Mouse (Mus musculus) adrenal gland (tissue): ENCODE data around the gene Gm21778.
"Not testable (repeated sequence)": the region's sequence is repeated elsewhere in the genome, so short reads cannot be mapped to it uniquely, and the experiment has no call there.

Experiments used
- intact Hi-C: fragments of 180-260 bp; cut with DNase I; formaldehyde crosslinking; loops from one replicate; pipeline ENCODE4 v1.15.1; 2025
- long read RNA-seq, 2 experiments: library from polyadenylated mRNA; unstranded; transcript quantifications; one replicate each; pipeline ENCODE4 v2.0.0; 2020; ENCODE audit warnings: borderline replicate concordance in 1 of 2; ENCODE audit not compliant: insufficient replicate concordance in 1 of 2

Gm21778 gene
- long read RNA-seq, experiment 1: 0 reads
- long read RNA-seq, experiment 2: 0 reads

- intact Hi-C loops: not testable (repeated sequence)
These were observed at the start of gene Gm21778 for GRCm38 (mm10) chrY:5942160-5942559. Gene Gm21778 (plus strand): TSS chrY:5942460.
